Mouse (Mus musculus): ENCODE data around the gene Vamp4.
A peak's percentile ranks its signal among the peaks of the same experiment; 100 is the strongest.
"Not testable (repeated sequence)": the region's sequence is repeated elsewhere in the genome, so short reads cannot be mapped to it uniquely, and the experiment has no call there.

The Vamp4 gene

GRCm38 (mm10) chr1:162590415-162590997 lies 20.2 kb downstream of the Vamp4 start:
- no peak for DNase-seq

DNA sequence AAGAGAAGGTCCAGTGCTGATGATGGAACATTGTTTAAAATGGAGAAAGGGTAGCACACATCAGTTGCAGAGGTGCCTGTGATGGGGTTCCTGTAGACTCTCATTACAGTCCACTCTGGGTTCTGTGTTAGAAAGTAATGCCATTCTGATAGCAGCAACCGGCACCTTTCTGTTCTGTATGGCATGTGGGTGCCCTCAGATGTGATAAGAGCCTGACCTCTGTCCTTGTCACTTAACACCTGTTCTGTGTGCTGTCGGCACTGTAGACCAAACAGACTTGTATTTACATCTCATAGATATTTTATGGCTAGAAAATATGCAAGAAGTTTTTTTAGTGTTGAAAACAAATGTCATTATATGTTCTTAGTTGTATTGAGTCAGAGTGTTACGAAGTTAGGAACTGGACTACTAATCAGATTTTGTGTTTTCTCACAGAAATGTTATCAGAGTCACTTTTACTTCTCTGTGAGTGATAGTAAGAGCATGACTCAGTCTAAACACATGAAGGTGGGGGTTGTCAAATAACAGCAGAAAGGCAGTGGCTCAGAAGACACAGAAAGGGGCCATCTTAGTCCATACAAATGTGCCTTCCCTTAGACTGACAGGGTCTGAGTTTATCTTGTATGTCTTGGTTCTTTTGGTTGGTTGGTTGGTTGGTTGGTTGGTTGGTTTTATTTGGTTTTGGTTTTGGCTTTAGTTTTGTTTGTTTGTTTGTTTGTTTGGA lies 27.2 kb downstream of the Vamp4 start:
- DNase-seq, result no peak

DNA sequence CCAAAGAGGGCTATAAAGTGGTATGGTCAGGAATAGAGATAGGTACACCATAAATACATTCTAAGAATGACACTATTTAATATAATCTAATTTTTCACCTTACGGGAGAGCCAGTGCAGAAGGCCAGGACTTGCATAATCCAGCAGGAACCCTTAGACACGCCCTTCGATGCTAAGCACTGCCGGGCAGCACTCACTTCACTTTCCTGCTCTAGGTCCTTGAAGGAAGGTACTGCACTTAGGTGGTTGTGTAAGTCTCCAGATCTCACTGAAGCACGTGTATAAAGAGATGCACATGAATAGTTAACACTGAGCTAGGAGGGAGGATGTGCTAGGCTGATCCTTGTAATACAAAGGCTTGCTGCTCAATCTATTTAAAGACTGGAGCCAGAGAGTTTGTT lies 29.3 kb downstream of the Vamp4 start:
- DNase-seq, result peak; percentile 18

GRCm38 (mm10) chr1:162601288-162601687 lies 31.0 kb downstream of the Vamp4 start:
- peak; percentile 30 for DNase-seq

GRCm38 (mm10) chr1:162608127-162608526 lies 37.8 kb downstream of the Vamp4 start:
- DNase-seq, result no peak

GRCm38 (mm10) chr1:162609633-162610250 lies 39.4 kb downstream of the Vamp4 start:
- no peak for DNase-seq

DNA sequence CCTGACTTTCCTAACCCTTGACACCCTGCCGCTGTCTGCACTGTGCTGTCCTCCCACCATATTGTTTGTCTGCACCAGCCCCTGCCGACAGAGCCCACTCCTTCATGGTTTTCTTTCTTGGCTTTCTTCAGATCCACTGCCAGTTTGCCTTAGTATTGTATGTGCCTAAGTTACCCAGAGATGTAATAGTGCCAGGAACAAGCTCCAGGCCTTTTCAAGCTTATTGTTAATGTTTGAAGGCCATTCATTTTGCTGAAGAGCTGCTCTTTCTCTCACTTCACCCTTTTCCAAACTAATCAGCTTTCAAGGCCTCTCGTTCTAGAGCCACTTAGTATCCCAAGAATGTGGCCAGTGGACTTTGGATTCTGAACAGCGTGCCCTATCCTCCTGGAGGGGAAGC lies 40.9 kb downstream of the Vamp4 start:
- no peak for DNase-seq

DNA sequence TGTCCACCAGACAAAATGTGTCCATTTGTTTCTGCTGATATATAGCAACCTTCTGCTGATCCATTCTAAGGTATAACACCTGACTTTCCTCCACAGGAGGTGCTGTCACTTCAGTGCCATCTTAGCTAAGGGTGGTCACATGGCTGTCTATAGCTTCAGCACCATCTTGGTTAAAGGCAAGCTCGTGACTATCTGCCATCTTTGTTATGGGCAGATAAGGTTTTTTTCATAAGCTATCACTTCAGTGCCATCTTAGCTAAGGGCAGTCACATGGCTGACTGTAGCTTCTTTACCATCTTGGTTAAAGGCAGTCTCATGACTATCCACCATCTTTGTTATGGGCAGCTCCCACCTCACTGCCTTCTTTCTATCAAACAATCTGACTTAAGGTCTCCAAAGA lies 45.2 kb downstream of the Vamp4 start:
- no peak for DNase-seq

- DNase-seq, result no peak
Measured at GRCm38 (mm10) chr1:162620487-162620886, 50.2 kb downstream of the Vamp4 start.

DNA sequence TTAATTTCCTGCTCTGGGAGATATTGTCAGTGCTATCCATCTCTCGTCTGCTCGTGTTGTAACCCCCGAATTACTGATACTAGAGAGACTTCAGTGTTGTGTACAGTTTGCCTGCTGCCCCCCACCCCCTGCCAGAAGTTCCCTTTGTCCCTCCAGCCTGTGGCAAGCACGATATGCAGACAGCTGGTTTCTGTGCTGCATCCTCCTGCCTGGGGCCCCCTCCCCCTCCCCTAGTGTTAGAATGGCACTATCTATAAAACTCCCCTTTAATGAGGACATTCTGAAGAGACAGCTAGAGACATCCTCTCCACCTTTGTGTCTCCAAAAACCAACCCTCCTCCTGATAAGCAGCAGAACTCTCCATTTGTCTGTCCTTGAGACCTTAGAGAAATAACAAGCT lies 53.6 kb downstream of the Vamp4 start:
- no peak for DNase-seq

DNA sequence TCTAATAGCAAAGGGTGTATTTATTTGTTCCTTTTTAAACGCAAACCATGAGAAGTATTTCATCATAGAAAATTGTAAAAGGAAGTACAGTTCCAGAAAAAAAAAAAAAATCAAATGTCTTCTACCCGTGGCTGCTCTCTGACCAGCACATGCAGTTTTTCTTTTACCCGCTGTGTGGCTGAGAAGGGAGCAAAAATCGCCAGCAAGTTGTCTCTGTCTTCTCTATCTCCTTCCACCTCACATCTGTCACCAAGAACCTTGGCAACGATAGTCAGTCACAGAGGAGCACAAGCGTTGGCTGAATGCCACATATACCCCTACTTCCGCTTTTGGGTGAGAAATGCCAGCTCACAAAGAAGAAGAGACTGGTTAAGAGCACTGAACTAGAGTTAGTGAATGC lies 54.9 kb downstream of the Vamp4 start:
- peak; percentile 33 for DNase-seq

- not testable (repeated sequence) for DNase-seq
Measured at GRCm38 (mm10) chr1:162627821-162628220, 57.5 kb downstream of the Vamp4 start.

DNA sequence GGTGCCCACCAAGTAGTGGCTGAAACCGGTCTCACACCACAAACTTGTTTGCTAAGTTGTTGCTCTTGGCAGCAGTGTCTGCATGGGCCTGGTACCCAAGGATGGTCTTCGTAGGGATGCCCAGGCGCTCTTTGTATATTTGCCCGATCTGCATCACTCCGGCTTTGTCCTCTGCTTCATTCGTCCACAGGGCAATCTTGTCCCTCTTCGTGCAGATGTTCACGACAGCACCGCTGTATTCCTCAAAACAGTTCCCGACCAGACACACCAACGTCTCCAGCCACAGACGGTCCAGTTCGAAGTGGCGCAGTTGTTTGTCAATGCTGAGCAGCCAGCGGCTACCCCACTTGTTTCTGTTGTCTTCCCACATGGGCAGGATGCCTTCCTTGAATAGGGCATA lies 58.0 kb downstream of the Vamp4 start:
- not testable (repeated sequence) for DNase-seq

DNA sequence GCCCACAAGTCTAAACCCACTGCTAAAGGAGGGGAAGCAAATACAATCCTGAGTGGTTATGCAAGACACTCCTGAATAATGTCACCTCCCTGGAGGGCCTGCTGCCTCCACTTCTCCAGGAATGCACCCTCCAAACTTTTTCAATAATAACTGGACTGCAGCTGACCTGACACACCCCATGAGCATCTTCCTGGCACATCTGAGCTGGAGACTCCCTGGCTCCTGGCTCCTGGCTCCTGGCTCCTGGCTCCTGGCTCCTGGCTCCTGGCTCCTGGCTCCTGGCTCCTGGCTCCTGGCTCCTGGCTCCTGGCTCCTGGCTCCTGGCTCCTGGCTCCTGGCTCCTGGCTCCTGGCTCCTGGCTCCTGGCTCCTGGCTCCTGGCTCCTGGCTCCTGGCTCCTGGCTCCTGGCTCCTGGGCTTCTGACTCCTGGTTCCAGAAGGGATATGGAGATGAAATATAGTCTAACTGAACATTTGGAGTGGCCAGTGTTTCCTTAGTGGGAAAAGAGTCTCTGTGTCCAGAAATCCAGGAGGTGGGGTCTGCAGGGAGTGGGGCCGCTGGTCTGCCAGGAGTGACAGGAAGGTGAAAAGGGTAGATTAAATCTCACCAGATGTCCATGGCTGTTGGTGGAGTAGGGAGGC lies 65.1 kb downstream of the Vamp4 start:
- not testable (repeated sequence) for DNase-seq

DNA sequence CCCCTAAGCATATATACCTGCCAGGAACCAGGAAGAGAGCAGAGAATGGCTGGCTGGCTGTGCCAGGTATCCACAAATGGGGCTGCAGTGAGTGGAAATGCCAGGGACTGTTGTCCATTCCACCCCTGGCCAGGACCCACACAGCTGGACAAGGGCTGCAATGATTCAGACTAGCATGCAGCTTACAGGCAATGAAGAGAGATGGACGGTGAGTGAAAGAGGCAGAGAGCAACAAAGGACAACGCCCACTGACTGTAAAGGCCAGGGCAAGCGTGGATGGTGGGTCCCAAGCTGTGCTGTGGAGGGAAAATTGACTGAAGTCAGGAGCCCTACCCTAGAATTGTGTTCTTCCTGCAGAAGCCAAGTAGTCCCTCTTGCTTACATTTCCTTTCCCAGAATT lies 66.2 kb downstream of the Vamp4 start:
- no peak for DNase-seq

DNA sequence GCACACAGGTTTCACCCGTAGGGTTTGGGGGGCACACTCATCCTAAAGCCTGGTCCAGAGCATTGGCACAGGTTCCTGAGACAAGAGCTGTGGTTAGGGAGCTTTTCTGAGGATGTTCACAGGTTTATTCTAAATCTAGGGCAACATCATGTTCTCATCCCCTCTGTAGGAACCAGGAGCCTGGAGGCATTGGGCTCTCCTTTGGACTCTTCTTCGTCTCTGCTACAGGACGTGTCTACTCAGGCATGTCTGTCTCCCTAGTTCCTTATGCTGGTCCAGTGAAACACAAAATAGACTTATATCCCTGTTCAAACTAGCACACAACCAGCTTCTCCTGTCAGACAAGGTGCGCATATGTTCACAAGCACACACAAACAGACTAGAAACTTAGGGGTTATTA lies 68.2 kb downstream of the Vamp4 start:
- DNase-seq, result no peak

DNA sequence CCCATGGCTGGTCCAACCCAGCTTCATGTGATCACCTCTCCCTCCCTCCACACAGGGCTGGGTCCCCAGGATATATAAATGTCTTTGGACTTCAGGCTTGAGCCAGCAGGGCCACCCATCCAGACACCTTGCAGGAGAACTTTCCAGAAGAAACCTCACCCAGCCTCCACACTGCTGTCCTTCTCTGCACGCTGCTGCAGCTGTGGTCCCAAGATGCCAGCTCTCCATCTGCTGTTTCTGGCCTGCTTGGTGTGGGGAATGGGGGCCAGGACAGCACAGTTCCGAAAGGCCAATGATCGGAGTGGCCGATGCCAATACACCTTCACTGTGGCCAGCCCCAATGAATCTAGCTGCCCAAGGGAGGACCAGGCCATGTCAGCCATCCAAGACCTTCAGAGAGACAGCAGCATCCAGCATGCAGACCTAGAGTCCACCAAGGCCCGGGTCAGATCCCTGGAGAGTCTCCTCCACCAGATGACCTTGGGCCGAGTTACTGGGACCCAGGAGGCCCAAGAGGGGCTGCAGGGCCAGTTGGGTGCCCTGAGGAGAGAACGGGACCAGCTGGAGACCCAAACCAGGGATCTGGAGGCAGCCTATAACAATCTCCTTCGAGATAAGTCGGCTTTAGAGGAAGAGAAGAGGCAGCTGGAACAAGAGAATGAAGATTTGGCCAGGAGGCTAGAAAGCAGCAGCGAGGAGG lies 68.9 kb downstream of the Vamp4 start, which contains the start of gene Myoc:
Gene Myoc (plus strand): TSS at position 105 of the 700 bp plus-strand sequence.
- DNase-seq, result no peak

- DNase-seq, result peak; percentile 13
Measured at GRCm38 (mm10) chr1:162639861-162640260, 69.5 kb downstream of the Vamp4 start.

GRCm38 (mm10) chr1:162642591-162642990 lies 72.3 kb downstream of the Vamp4 start:
- no peak for DNase-seq

- DNase-seq, result peak; percentile 70
Measured at GRCm38 (mm10) chr1:162643752-162644151, 73.4 kb downstream of the Vamp4 start.

DNA sequence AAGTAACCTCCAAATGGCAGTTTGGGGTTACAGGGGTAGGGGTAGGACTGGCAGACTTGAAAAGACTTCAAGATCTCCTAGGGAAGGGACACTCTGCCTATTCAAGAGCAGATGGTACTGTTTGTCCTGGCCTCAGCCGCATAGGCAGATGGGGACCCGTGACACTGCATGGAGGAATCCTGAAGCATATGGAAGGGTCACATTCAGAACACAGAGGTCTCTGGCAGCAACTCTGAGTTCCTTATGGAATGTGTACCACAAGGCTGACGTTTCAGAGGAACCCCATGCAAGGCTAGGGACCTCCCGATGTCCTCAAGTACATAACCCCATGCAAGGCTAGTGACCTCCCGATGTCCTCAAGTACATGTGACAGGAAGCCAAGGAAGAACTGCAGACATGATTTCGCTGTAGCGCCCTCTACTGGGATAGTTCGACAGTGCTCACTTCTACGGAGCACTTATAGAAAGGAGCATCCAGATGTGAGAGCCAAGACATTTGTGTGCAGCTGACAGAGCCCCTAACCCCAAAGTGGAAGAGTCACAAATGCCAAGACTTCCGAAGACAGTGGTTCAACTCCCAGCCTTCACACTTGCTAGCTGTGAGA lies 75.9 kb downstream of the Vamp4 start:
- peak; percentile 14 for DNase-seq

DNA sequence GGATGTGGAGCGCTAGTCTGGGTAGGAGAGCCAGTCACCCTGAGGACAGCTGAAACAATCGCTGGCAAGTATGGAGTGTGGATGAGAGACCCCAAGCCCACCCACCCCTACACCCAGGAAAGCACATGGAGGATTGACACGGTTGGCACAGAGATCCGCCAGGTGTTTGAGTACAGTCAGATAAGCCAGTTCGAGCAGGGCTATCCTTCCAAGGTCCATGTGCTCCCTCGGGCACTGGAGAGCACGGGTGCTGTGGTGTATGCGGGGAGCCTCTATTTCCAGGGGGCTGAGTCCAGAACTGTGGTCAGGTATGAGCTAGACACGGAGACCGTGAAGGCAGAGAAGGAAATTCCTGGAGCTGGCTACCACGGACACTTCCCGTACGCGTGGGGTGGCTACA lies 78.1 kb downstream of the Vamp4 start:
- DNase-seq, result no peak

All from lung, postnatal 10 days (tissue).